Mouse (Mus musculus) spleen, postnatal 4 days (tissue): ENCODE data around the gene Tenm4.

Experiments used
- DNase-seq, 2 experiments: peaks; one replicate each; pipeline ENCODE4 v3.0.0; 2022; ENCODE audit warnings: low spot score in 2 of 2

Tenm4 gene

GRCm38 (mm10) chr7:96476987-96477613, 306.1 kb downstream of the Tenm4 start:
- DNase-seq: no peak

DNA sequence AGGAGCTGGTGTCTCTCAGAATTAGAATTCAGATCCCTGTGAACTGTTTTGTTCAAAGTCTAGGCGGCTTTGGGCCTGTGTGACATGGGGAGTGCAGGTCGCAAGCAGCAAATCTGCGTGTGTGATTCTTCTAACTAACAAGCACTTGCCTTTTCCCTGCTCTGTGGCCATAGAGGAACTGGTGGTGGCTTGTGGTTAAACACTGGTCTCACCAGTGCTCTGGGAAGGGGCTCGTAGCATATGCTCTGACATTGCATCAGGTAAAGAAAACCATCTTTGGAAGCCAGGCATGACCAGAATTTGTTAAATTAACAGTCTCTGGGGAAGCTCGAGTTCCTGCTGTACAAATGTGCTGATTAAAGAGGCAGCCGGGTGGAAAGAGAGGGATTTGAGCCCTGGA, 308.1 kb downstream of the Tenm4 start:
- DNase-seq: no peak

GRCm38 (mm10) chr7:96480351-96480983, 309.4 kb downstream of the Tenm4 start:
- DNase-seq: no peak

GRCm38 (mm10) chr7:96482953-96483352, 311.9 kb downstream of the Tenm4 start:
- DNase-seq: no peak

- DNase-seq: no peak
Observed at GRCm38 (mm10) chr7:96484006-96484581, 313.0 kb downstream of the Tenm4 start.

DNA sequence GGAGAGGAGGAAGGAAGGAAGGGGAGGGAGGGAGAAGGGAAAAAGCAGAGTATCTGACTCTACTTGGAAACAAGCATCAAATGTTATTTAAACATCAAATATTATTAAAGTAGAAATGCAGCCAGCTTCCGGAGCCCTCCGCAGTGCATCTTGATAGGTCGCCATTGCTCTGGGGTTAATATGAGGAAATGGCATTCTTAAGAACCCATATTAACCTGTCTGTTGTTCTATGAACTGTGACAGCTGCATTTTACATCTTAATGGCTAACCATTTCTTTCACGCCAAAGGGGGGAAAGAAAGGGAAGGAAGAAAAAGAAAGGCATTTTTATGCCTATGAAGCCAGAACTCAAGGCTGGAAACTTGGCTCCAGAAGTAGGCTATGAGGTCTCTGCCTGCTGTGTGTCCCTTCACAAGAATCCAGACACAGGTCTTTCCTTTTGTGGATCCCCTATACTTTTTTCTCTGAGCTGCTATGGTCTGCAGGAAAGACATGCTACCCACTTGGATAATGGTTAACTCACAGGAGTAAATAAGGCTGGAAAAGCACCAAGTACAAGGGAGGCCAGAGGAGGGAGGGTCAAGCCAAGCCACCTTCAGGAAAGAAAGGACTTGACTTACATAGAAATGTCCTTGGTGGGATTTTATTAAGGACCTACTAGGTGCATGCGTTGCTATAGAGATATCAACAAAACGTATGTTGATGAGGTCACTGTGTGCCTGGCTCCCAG, 318.5 kb downstream of the Tenm4 start:
- DNase-seq: no peak

DNA sequence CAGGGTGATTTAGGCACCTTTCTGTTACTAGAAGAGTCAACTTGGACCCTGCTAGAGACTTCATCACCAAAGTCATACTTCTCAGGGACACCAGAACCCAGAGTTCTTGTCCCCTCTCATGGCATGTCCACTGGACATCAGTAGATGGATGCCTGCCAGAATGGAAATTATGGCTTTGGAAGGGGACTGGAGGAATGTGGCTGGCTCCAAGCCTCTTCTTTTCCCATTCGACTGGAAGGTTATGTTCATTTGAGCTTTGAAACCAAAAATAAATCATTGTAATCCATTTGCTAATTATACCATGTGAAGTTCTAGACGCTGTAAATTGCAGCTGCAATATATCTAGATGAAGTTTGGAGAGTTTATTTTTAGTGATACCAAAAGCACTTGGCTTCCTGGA, 320.9 kb downstream of the Tenm4 start:
- no peak for DNase-seq

DNA sequence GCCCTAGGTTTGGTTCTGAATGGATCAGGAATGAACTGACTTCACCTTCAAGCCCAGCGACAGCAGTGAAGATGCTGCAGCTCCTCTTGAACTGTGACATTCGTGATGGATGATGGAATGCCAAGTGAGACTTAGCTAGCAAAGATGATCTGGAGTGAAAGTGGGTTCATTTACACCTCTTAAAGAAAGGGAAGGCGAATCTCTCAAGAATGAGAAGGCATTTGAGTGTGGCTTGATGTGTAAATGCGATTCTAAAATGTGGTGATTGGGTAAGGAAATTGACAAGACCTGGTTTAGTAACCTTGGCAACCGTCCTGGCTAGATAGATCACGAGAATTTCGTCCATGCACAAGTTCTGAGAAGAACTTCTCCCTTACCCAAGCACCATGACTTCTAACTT, 321.6 kb downstream of the Tenm4 start:
- DNase-seq: no peak

GRCm38 (mm10) chr7:96494057-96494456, 323.0 kb downstream of the Tenm4 start:
- no peak for DNase-seq

GRCm38 (mm10) chr7:96500108-96500507, 329.1 kb downstream of the Tenm4 start:
- DNase-seq: no peak

DNA sequence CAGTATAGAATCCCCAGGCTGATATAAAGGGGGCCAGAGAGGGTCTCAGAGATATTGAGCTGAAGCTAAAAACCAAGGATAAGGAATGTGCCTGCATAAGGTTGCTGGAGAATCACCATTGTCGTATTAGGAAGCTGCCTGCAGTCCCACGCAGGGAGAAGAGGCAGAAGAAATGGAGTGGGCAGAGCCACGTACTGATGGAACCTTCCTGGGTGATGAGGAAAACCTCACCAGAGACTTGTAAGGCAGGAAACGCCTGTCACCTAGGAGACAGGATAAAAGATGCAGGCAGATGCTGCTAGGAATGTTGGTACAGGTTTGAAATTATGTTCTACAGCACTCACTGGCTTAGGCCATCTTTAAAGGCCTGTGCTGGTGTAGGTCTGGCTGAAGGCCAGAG, 329.8 kb downstream of the Tenm4 start:
- no peak for DNase-seq

- DNase-seq: no peak
Observed at GRCm38 (mm10) chr7:96502321-96502973, 331.4 kb downstream of the Tenm4 start.

DNA sequence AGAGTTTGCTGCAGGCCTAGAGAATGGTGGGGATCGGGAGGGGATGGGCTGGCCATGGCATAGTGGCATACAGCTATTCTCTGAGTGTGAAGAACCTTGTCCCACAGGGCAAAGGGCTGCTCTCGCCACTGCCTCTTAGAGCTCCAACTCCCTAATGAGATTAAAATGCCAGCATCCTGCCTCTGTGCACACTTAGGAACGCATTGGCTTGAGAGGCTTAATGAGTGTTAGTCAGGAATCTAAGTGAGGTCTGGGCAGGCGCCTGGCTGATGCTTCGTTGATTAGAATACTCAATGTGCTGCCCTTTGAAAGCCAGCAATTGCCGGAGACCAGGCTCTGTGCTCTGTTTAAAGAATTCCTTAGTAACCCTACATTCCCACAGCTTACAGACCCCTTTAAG, 334.5 kb downstream of the Tenm4 start:
- no peak for DNase-seq

GRCm38 (mm10) chr7:96507046-96507445, 336.0 kb downstream of the Tenm4 start:
- no peak for DNase-seq

DNA sequence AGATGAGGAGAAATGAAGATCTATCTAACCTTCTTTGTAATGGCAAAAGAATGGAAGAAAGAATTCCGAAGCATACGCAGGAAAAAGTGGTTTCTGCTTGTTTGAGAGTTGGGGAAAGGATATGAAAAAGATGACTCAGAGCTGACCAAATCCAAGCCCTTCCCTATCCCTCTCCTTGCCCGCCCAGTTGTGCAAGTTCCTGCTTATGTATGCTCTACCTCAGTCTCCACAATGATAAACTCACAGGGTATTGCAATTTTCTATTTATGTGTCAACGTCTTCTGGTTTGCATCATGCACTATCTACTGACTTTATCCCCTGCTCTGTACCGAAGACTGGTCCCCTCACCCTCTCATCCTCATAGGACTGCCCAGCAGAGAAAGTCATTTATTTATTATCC, 339.4 kb downstream of the Tenm4 start:
- no peak for DNase-seq

DNA sequence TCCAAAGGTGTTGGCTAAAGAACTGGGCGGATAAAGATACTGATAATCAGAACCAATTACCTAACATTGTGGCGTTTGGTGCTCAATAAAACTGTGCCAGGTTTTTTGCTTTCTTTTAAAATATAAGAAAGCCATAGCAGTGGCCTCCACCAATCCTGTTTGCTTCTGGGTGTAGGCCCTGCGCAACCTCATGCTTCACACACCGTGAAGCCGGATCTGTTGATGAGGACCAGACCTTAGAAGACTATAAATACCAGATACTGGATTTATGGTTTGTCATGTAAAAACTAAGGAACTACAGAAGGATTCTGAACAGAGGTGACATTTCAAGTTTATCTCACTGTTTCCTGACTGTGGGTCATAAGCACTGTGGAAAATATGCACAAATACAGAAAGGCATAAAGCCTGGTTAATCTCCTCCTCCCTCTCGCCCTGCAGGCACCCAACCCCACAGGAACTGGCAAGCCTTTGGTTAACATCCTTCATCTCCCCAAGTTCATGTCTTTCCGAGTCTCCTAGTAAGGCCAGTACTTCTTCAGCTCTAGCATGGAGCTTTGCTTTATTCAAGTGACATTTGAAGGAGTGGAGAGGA, 340.1 kb downstream of the Tenm4 start:
- DNase-seq: no peak

DNA sequence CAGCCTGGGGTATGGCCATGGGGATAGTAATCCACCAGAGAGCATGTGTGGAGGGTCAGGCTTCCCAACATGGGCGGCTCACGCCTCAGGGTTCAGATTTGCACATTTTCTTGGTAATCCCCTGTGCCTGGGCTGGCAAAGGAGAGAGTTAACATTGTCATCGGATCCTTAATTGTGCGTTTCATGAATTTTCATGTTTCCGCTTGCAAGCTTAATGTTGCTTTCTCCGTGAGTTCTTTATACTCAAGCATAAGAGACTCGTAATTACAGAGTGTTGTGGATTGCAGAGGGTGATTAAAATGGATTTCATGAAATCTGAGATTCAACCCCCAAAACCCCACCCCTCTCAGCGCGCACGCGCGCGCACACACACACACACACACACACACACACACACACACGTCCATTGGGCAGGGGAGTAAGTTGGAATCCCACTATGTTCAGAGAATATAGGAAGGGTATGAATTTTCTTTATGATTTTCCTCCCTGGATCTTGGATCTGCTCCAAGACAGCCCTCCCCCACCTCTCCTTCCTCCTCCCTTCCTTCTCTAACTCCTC, 341.0 kb downstream of the Tenm4 start:
- no peak for DNase-seq

DNA sequence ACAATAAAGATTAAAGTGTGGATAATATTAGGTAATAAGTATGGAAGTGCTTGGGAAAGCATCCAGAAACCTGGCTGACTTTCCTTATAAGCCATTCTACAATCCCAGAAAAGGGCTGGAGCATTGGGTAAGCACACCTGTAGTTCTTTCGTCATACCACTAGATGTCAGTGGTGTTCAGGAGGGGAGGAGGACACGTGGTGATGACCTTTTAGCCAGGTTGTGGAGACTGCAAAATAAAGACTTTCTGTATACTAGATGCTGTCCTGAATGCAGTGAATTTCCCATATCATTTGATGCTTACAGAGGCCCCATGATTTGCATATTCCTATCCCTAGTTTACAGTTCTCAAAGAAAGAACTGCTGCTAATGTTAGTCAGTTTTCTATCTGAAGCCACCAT, 348.2 kb downstream of the Tenm4 start:
- DNase-seq: no peak

DNA sequence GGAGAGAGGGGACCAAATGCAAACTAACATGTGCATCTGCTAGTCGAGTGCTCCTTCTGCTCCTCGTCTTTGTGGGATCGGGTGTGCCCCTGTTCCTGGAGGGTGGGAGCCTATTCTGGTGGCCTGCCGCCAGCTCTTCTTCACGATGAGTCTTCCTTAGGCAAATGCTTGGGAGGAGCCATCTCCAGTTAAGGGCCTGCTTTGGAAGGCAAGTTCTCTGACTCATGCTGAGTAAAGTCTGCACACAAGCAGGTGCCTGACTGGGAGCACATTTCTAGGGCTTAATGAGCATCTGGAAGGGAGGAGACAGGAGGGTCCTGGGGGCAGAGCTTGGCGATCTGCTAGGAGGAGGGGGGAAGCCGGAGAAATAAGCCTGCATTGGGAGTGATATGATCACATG, 350.9 kb downstream of the Tenm4 start:
- DNase-seq: no peak

DNA sequence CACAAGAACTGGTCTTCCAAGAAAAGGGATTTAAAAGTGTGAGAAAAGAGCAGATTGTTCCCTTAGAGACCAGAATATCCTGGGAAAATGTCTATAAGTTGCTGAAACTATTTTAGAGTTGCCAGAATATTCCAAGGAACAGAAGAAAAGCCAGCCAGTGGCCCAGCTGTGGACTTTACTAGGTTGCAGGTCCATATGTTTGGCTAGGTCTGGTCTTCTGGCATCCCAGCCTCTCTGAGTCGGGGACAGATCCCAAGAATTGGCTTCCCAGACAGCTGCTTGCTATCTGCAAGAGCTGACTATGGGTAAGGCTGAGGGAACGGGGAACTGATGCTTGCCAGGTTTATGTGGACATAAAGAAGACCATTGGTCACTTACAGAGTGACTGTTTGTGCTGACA, 352.6 kb downstream of the Tenm4 start:
- DNase-seq: no peak

DNA sequence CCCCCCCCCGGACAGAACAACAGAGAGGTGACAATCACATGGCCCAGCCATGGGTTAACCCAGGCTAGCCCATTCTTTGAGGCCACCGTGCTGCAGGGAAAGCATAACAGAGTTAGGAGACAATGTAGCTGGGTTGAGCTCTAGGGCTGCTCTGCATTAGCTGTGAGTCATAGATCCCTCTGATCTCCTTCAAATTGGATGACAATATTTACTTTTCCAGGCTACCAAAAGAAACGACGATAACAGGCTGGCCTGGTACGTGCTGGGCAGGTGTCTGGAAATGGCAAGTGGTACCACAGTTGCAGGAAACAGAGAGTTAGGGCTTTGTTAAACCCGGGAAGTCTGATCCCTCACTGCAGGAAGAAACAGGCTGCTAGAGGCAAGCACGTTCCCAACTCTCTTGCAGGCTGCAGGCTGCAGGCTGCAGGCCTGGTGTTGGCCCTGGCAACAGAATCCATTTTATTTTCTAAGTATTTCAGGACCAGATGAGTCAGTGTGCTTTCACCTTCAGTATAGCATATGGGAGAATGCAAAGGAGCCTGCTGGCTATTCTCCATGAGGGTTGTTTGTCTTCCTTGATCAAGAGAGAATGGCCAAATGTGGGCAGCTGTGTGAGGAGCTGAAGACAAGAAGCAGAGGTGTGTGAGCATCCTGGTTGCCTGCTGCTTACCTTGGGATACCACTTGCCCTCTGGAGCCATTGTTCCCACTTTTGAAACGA, 353.6 kb downstream of the Tenm4 start:
- no peak for DNase-seq
